Mouse (Mus musculus): ENCODE measurements around the gene Cacna2d3. TPM values are rescaled to one million over a fixed set of nuclear protein-coding genes. Genes with fewer than 3 reads are reported as not detected.
A peak's percentile ranks its signal among the peaks of the same experiment; 100 is the strongest.

Gene Cacna2d3
- polyA plus RNA-seq, 1 experiment, result 4.6 TPM

- H3K4me1 ChIP-seq (ENCODE audit: control insufficient read depth, insufficient read depth, low read length), result peaks cover 22% of the 10 kb centered on the region
- H3K27me3 ChIP-seq (ENCODE audit: control insufficient read depth, insufficient read depth, low read length), result no peaks in the 10 kb centered on the region
- H3K4me3 ChIP-seq (ENCODE audit: control insufficient read depth, low read depth, low read length), result peak overlapping the region; percentile 55; the same call in 1 of the 2 replicates
- no peak overlapping the region for H3K27ac ChIP-seq (ENCODE audit: control insufficient read depth, insufficient read depth, low read depth, low read length)
- TF ChIP-seq CTCF (IDR thresholded peaks at IDR 0.05; ENCODE audit: control insufficient read depth, insufficient read depth, insufficient replicate concordance, low read depth, low read length), result no peak
- TF ChIP-seq POLR2A (IDR thresholded peaks at IDR 0.05; ENCODE audit: control insufficient read depth, low read depth, low read length), result no peak
- no peaks in the 10 kb centered on the region for H3K36me3 ChIP-seq (ENCODE audit: control insufficient read depth, insufficient read depth, low read length)
Observed at GRCm38 (mm10) chr14:29723267-29723666, 1.6 kb upstream of the Cacna2d3 start.

- no peaks in the 10 kb centered on the region for H3K27me3 ChIP-seq (ENCODE audit: control insufficient read depth, insufficient read depth, low read length)
- TF ChIP-seq POLR2A (IDR thresholded peaks at IDR 0.05; ENCODE audit: control insufficient read depth, low read depth, low read length) (no peak), CTCF (IDR thresholded peaks at IDR 0.05; ENCODE audit: control insufficient read depth, insufficient read depth, insufficient replicate concordance, low read depth, low read length) (no peak)
Observed at GRCm38 (mm10) chr14:29722386-29723221, 940 bp upstream of the Cacna2d3 start.

GRCm38 (mm10) chr14:29721131-29721487 is 555 bp downstream of the Cacna2d3 start:
- Histone ChIP-seq H3K4me3 (ENCODE audit: control insufficient read depth, low read depth, low read length) (peak overlapping the region; percentile 68), H3K36me3 (ENCODE audit: control insufficient read depth, insufficient read depth, low read length) (no peaks in the 10 kb centered on the region), H3K27ac (ENCODE audit: control insufficient read depth, insufficient read depth, low read depth, low read length) (no peak overlapping the region), H3K4me1 (ENCODE audit: control insufficient read depth, insufficient read depth, low read length) (peaks cover 22% of the 10 kb centered on the region), H3K27me3 (ENCODE audit: control insufficient read depth, insufficient read depth, low read length) (no peaks in the 10 kb centered on the region)
- TF ChIP-seq CTCF (IDR thresholded peaks at IDR 0.05; ENCODE audit: control insufficient read depth, insufficient read depth, insufficient replicate concordance, low read depth, low read length), result no peak

More at GRCm38 (mm10) chr14:29722386-29723221, 940 bp upstream of the Cacna2d3 start:
- Histone ChIP-seq H3K4me3 (ENCODE audit: control insufficient read depth, low read depth, low read length) (peak overlapping the region; percentile 55), H3K36me3 (ENCODE audit: control insufficient read depth, insufficient read depth, low read length) (no peaks in the 10 kb centered on the region), H3K27ac (ENCODE audit: control insufficient read depth, insufficient read depth, low read depth, low read length) (no peak overlapping the region), H3K4me1 (ENCODE audit: control insufficient read depth, insufficient read depth, low read length) (peaks cover 22% of the 10 kb centered on the region)

GRCm38 (mm10) chr14:29720334-29720911 is 1.2 kb downstream of the Cacna2d3 start:
- TF ChIP-seq CTCF (IDR thresholded peaks at IDR 0.05; ENCODE audit: control insufficient read depth, insufficient read depth, insufficient replicate concordance, low read depth, low read length), result no peak
- no peak for TF ChIP-seq POLR2A (IDR thresholded peaks at IDR 0.05; ENCODE audit: control insufficient read depth, low read depth, low read length)
- H3K36me3 ChIP-seq (ENCODE audit: control insufficient read depth, insufficient read depth, low read length), result no peaks in the 10 kb centered on the region
- H3K4me3 ChIP-seq (ENCODE audit: control insufficient read depth, low read depth, low read length), result no peak overlapping the region
- H3K27ac ChIP-seq (ENCODE audit: control insufficient read depth, insufficient read depth, low read depth, low read length), result no peak overlapping the region
- peaks cover 22% of the 10 kb centered on the region for H3K4me1 ChIP-seq (ENCODE audit: control insufficient read depth, insufficient read depth, low read length)
- no peaks in the 10 kb centered on the region for H3K27me3 ChIP-seq (ENCODE audit: control insufficient read depth, insufficient read depth, low read length)

GRCm38 (mm10) chr14:29712621-29713020 is 9.0 kb downstream of the Cacna2d3 start:
- no peak overlapping the region for H3K27ac ChIP-seq (ENCODE audit: control insufficient read depth, insufficient read depth, low read depth, low read length)
- H3K4me3 ChIP-seq (ENCODE audit: control insufficient read depth, low read depth, low read length), result no peak overlapping the region
- no peaks in the 10 kb centered on the region for H3K36me3 ChIP-seq (ENCODE audit: control insufficient read depth, insufficient read depth, low read length)
- no peaks in the 10 kb centered on the region for H3K27me3 ChIP-seq (ENCODE audit: control insufficient read depth, insufficient read depth, low read length)
- TF ChIP-seq CTCF (IDR thresholded peaks at IDR 0.05; ENCODE audit: control insufficient read depth, insufficient read depth, insufficient replicate concordance, low read depth, low read length) (no peak), POLR2A (IDR thresholded peaks at IDR 0.05; ENCODE audit: control insufficient read depth, low read depth, low read length) (no peak)
- H3K4me1 ChIP-seq (ENCODE audit: control insufficient read depth, insufficient read depth, low read length), result no peaks in the 10 kb centered on the region

- Histone ChIP-seq H3K4me3 (ENCODE audit: control insufficient read depth, low read depth, low read length) (no peak overlapping the region), H3K27ac (ENCODE audit: control insufficient read depth, insufficient read depth, low read depth, low read length) (no peak overlapping the region), H3K4me1 (ENCODE audit: control insufficient read depth, insufficient read depth, low read length) (no peaks in the 10 kb centered on the region), H3K27me3 (ENCODE audit: control insufficient read depth, insufficient read depth, low read length) (no peaks in the 10 kb centered on the region), H3K36me3 (ENCODE audit: control insufficient read depth, insufficient read depth, low read length) (no peaks in the 10 kb centered on the region)
- no peak for TF ChIP-seq POLR2A (IDR thresholded peaks at IDR 0.05; ENCODE audit: control insufficient read depth, low read depth, low read length)
- no peak for TF ChIP-seq CTCF (IDR thresholded peaks at IDR 0.05; ENCODE audit: control insufficient read depth, insufficient read depth, insufficient replicate concordance, low read depth, low read length)
Observed at GRCm38 (mm10) chr14:29707561-29708335, 13.9 kb downstream of the Cacna2d3 start.

GRCm38 (mm10) chr14:29702762-29703161 is 18.9 kb downstream of the Cacna2d3 start:
- no peak overlapping the region for H3K27ac ChIP-seq (ENCODE audit: control insufficient read depth, insufficient read depth, low read depth, low read length)
- H3K4me3 ChIP-seq (ENCODE audit: control insufficient read depth, low read depth, low read length), result no peak overlapping the region
- H3K4me1 ChIP-seq (ENCODE audit: control insufficient read depth, insufficient read depth, low read length), result no peaks in the 10 kb centered on the region
- H3K36me3 ChIP-seq (ENCODE audit: control insufficient read depth, insufficient read depth, low read length), result no peaks in the 10 kb centered on the region
- H3K27me3 ChIP-seq (ENCODE audit: control insufficient read depth, insufficient read depth, low read length), result no peaks in the 10 kb centered on the region
- TF ChIP-seq POLR2A (IDR thresholded peaks at IDR 0.05; ENCODE audit: control insufficient read depth, low read depth, low read length) (no peak), CTCF (IDR thresholded peaks at IDR 0.05; ENCODE audit: control insufficient read depth, insufficient read depth, insufficient replicate concordance, low read depth, low read length) (no peak)

Data from testis, adult 2 months (tissue).